Mouse (Mus musculus) right cerebral cortex, postnatal 10 days (tissue): ENCODE data around the gene Gprc5c.
"Not testable (repeated sequence)": the region's sequence is repeated elsewhere in the genome, so short reads cannot be mapped to it uniquely, and the experiment has no call there.

Experiments
- DNase-seq, 2 experiments: peaks; one replicate each; pipeline ENCODE4 v3.0.0; 2021; ENCODE audit warnings: low spot score in 2 of 2

Gene Gprc5c

GRCm38 (mm10) chr11:114908086-114908485 is 57.1 kb downstream of the Gprc5c start:
- no peak for DNase-seq

DNA sequence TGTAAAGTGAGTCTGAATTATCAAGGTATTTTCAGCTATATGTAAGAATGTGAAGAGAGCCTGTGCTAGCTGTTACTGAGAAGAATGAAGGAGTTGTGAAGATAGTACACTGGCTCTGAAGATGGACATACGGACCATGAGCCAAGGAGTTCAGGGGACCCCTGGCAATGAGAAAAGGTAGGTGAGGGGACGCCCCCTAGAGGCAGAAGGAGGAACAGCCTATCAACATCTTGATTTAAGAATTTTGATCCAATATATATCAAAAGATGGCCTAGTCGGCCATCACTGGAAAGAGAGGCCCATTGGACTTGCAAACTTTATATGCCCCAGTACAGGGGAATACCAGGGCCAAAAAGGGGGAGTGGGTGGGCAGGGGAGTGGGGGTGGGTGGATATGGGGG is 58.6 kb downstream of the Gprc5c start:
- DNase-seq, result not testable (repeated sequence)

GRCm38 (mm10) chr11:114912847-114913246 is 61.9 kb downstream of the Gprc5c start:
- DNase-seq, result peak; percentile 84 to 90

DNA sequence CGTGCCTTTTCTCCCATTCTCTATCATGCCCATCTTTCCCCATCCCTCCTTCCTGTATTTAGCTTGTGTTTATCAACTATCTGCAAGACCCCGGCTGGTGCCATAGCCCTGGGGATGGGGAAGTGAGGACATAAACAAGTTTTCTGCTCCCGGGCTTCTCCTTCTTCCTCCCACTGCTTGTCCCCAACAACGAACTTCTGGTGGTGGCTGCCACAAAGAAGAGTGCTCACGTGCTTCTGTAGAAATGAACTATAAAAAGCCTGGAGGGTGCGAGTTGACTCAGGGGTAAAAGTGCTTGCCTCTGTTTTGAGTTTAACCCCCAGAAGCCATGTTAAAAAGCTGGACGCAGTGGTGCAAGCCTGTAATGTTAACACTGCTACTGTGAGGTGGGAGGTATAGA is 64.0 kb downstream of the Gprc5c start:
- DNase-seq, result no peak

DNA sequence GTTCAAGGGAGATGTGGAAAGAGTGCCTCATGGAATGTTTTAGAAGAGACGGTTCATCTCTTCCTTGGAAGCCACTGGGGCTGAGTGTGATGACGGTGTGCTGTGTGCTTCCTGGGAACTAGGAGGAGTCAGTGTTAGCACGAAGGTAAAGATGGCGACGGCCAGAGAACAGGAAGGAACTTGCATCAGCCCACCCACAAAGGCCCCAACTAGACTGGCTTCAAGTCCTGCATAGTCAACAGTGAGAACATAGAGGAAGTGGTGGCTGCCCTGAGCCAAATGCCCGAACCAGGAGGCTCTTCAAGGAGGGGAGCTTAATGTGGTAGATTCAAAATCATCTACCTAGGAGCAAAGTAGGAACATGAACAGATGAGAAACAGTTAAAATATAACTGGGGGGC is 66.2 kb downstream of the Gprc5c start:
- DNase-seq, result no peak
